Mouse (Mus musculus) spleen, postnatal 14 days (tissue): ENCODE data around the gene Rcl1.

ENCODE experiments used
- DNase-seq, 2 experiments: peaks; one replicate each; pipeline ENCODE4 v3.0.0; 2021 to 2022; ENCODE audit warnings: low spot score in 2 of 2

Rcl1 gene

DNA sequence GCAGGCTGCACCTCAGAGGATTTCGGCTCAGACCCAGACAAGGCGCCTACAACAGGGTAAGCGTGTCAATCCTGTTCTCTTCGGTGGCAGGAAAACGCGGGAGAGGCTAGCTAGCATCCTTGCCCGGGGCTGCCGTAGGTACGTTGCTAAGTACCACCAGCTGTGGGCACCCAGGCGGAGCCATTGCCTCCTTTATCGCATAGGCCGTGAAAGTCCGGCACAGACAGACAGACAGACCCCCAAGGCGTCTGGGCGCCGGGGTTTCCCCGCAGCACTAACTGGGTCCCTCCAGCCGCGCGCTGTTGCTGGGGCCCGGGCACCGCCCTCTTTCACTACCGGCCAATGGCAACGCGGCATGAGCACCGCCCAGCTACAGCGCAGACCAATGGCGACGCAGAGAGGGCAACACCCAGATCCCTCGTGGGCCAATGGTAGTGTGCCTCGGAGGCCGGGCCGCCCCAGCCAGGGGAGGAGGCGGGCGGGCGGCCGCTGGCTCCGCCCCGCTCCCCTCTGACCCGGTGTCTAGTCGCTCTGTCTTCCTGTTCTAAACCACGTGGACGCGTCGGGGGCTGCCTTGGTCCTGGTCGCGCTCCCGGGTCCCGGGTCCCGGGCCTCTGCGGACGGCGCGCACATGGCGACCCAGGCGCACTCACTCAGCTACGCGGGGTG is at the start of gene Rcl1:
Gene Rcl1, plus strand, starts transcription at position 502 of the 669 bp plus-strand sequence.
- peak; percentile 85 to 90 for DNase-seq

GRCm38 (mm10) chr19:29052786-29053185 is 48.4 kb upstream of the Rcl1 start:
- no peak for DNase-seq

DNA sequence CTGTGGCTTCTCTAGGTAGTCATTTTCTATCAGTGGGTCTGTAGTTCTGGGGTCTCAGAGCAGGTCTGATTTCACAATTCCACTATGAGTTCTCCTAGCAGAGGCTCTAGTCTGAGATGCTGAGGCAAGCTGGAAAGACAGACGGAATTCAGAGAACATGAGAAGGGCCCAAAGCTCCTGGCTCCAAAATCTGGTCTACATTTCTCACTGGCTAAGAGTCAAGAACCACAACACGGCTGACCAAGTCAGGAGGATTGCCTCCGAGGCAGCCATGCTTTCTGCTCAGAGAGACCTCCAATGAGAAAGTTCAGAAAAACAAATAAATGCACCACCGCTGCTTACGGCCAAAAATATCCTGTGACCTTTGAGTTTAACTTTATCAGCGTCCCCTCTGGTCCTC is 46.6 kb upstream of the Rcl1 start:
- DNase-seq, result no peak

- DNase-seq, result no peak
These were observed 45.7 kb upstream of the Rcl1 start for GRCm38 (mm10) chr19:29055469-29055868.

DNA sequence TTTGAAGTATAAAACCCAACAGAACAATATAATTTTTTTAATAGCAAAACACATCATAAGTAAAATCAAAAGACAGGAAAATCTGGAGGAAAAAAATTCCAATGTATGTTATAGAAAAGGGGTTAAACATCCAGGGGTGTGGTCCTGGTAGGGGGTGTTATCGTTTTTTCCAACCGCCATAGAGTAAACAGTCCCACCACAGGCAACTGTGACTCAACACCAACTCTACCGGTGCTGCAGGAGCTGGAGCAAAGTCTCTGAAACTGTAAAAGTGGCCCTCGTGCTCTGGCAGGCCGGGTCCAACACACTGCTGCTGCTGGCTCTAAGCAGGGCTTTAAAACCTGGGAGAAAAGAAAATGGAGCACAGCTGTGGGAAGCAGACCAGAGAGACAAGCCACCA is 42.4 kb upstream of the Rcl1 start:
- DNase-seq, result no peak

- no peak for DNase-seq
These were observed 41.5 kb upstream of the Rcl1 start for GRCm38 (mm10) chr19:29059688-29060087.

DNA sequence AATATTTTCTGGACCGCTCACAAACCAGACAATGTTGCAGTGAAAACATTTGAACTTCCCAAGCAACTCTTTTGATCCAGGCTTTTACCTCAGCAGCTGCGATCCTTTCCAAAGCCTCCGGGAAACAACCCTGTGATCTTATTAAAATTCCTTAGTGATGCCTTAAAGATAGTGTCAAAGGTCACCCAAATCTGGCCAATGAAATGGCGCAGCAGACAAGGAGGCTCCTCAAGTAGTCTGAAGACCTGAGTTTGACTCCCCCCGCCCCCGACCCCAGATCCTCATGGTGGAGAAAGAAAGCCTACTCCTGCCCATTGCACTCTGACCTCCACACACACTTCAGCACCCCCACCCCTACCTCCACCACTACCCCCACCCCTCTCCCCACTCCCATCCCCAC is 40.9 kb upstream of the Rcl1 start:
- no peak for DNase-seq

- no peak for DNase-seq
These were observed 38.2 kb upstream of the Rcl1 start for GRCm38 (mm10) chr19:29063009-29063408.

DNA sequence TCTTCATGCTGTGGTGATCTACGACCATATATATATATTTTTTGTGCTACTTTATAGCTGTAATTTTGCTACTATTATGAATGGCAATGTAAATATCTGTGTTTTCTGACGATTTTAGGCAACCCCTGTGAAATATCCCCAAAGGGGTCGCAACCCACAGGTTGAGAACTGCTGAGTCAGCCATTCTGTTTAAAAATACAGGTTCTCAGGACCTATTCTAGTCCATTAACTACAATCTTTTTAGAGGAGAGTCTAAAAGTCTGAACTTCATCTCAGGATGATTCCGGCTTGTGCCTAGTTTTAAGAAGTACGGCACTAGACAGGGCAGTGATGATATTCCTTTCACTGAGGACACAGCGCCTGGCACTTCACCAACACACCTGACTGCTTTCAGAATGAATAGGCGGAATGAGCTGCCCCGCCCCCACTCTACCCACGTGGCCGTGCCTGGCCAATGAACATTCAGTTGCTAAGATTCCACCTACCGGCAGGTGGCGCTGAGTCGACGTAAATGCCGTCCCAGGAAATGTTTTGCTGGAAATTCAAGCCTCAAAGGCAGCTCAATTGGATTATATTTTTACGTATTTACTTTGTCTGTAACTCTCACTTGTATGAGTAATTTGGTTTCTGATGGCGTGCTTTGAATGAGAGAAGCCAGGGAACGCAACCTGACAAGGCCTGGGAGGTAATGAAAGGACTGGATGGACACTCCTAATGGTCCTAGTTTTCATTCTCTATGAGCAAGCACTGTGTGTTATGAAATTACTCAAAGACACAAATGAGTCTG is 37.4 kb upstream of the Rcl1 start:
- peak; percentile 92 to 97 for DNase-seq

DNA sequence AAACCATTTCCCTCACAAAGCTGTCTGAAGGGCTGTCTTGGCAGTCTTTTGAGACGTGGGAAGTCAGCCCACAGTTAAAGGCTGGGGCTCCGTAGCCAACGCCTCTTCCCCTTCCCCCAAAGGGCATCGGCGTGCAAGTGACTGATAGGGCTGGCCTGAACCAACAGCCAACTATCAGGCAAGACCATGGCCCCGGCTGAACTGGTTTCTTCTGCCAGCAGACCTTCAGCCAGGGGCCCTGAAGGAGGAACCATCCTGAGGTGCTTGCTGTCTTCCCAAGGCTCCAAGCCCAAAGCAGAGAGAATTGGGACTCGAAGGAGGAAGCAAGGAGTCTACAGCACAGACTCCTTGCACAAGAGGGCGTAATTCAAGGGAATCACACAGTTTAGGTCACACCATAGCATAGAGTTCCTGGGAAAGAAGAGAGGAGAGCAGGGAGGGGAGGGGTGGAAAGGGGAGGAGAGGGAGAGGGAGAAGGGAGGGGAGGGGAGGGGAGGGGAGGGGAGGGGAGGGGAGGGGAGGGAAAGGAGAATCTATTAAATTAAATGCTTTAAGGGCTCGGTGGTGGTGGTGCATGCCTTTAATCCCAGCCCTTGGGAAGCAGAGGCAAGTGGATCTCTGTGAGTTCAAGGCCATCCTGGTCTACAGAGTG is 36.6 kb upstream of the Rcl1 start:
- peak; percentile 62 to 71 for DNase-seq

- DNase-seq, result peak; percentile 75 to 84
These were observed 34.1 kb upstream of the Rcl1 start for GRCm38 (mm10) chr19:29066981-29067471.

DNA sequence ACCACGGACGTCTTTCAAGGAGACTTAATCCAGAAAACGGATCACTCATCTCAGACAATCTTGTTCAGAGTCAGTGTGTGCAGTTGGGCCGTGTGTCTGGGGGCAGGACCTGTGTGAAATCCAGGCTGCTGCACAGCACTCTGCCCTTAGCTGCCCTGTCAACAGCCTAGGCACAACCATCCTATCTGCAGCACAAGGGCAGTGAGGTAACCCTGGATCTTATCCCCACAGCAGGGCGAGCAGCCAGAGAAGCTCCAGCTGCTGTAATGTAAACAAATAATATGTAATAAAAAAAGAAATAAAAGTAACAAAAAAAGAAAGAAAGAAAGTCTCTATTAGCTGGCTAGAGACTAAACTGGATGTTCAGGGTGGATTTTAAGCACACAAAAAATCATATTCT is 32.0 kb upstream of the Rcl1 start:
- DNase-seq, result no peak

DNA sequence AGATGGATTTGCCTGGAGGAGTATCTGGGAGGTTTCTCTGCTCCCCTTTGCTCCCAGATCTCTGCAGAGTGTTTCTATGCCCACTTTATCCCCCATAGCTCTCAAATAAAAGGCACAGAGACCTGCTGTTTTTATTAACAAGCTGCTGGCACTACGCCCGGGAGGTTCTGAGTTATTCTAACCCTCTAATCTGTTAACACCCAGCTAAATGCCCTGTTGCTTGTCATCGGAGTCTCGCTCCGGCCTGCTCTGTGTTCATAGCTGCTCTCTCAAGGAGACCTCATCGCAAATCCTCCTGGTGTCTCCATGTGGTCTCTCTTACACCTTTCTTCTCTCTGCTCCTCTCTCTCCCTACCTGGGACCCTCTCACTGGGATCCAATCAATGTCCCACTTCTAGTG is 26.4 kb upstream of the Rcl1 start:
- DNase-seq, result no peak

DNA sequence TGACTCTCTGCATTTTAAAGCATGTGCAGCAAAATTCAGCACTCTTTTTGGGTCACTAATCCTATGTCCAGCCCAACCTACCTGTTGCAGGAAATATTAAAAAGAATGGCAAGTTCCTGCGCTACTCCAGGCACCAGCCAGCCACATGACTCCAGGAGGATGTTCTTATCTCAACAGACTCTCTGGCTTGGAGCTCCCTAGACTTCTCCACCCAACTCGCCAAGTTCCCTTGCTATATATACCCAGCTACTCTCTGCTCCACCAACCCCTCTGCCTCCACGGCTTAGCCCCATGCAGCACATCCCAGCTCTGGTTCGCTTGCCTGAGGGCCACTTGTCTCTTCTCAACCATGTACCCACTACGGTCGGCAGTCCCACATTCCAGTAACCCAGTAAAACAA is 12.5 kb upstream of the Rcl1 start:
- no peak for DNase-seq

DNA sequence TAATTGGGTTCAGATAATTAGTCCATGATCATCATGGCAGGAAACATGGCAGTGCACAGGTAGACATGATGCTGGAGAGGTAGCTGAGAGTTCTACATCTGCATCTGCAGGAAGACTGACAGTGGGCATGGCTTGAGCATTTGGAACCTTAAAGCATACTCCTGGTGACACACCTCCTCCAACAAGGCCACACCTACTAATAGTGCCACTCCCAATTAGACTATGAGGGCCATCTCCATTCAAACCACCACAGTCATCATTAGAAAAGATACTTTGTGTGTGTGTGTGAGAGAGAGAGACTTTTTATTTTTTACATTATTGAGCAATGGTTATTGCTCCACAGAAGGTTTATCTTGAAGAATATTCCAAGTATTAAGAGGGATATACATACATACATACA is 9.0 kb upstream of the Rcl1 start:
- DNase-seq, result no peak

DNA sequence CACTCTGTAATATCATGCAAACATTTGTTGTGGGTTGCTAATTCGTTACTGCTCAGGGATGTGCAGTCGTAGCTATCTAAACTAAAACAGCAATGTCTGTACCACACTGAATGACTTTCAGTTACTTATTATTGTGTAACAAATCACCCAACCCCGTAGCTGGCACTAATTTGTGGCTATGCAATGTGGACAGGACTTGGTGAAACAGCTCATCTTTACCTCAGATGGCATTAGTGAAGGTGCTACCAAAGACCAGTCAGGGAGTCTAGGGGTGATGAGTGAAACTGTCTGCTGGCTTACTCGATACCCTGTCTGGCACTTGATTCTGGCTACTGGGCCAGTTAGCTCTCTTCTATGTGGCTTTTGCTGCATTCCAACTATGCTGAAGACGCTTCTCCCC is 2.1 kb upstream of the Rcl1 start:
- DNase-seq, result no peak

DNA sequence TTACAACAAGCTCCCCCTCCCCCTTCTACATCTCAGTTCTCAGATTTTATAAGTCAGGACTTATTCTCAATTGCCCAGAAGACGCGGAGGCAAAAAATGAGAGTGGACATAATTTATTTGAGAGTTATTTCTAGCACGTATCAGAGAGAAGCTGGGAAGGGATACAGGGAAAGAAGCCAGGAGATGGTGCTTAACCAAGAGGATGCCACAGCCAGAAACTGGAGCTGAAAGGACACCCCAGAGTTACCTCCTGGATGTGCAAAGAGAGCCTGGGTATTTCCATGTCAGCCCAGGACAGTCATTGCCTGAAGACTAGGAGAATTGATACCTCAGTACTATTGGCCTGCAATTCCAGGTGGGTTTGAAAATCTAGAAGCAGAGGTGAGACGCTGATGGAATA is 1.6 kb upstream of the Rcl1 start:
- DNase-seq, result no peak

DNA sequence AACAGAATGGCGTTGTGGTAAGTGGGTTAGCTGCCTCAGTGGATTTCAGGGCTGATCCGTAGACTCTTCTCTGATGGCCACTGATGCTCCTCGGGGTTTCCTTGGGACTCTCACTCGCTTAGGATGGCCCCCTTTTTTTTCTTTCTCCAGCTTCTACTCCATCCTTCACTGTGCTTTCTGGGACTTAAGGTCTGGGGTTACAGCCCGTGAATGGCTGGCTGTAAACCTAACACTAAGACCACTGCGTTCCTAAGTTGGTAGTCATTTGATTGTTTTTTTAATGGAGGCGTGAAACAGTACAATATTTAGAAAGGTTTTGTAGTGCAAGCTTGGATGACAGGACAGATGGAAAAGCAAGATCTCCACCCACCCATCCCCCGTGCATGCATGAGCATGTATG is 914 bp upstream of the Rcl1 start:
- no peak for DNase-seq

- DNase-seq, result peak; percentile 18 to 31
These were observed 416 bp downstream of the Rcl1 start for GRCm38 (mm10) chr19:29101591-29101990.

DNA sequence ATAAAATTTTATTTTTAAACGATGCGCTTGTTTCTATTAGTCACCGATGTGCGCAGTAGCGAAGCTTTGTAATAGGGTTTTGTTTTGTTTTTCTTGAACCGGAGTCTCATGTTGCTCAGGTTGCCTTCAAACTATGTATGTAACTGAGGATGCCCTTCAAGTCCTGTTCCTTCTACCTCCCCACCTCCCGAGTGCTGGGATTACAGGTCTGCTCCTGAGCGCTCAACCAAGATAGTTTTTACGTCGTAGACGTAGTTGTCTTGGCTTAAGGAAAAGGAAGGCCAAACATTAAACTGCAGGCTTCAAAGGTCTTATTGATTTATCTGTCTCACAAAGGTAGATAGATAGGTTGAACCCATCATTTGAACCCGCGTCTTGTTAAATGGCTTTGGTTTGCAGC is 923 bp downstream of the Rcl1 start:
- no peak for DNase-seq

DNA sequence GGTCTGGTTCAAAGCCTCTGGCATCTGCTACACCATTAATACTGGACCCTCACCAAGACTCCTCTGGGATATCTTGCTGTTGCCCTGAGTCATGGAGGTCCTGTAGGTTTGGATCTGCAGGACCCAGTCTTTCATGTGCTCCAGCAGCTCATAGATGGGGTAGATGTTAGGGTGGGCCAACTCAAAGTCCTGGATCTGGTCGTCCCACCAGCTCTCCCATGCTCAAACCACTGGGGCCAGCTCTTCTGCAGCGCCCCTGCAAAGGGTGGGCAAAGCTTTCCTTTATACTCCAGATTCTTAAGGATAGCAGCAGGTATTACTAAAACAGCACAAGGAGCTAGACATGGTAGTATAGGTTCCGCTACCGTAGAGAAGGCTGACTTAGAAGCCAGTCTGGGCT is 4.6 kb downstream of the Rcl1 start:
- no peak for DNase-seq

DNA sequence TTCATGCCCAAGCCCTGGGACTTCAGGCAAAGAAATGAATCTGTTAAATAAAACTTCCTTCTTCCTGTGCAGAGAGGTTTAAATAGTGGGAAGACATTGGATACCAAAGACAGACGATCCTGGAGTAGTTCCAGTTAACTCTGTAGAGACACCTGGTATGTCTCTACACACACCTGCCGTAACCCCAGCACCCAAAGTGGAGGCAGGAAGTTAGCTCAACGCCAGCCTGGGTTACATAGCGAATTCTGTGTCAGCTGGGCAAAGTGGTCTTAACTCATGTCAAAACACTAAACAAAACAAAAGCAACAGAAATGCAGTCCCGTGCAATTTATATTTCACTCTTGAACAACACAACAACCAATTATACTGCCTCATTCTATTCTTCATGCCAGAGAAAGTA is 5.1 kb downstream of the Rcl1 start:
- DNase-seq, result no peak

DNA sequence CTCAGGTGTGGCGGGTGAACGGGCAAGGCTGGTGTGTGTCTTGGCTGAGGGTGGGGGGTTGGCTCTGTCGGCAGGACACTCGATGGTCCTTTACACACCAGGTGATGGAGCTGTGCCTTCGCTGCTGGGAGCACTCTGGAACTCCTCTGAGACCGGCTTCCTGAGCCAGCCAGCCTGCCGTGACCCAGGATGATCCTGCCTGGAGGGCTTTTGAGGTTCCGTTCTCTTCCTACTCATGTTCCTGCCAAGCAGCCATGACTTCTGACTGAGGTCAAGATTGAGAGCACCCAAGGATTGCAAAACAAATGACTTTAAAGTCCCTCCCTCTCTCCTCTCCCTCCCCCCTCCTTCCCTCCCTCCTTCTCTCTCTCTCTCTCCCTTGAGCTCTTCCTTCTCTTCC is 11.5 kb downstream of the Rcl1 start:
- no peak for DNase-seq
